Mouse (Mus musculus) cerebellum, postnatal 25 days (tissue): ENCODE results near the gene Ctdspl.

Experiments used
- DNase-seq, 2 experiments: peaks; one replicate each; pipeline ENCODE4 v3.0.0; 2021; ENCODE audit warnings: mixed read lengths in 2 of 2

The Ctdspl gene

GRCm38 (mm10) chr9:118926111-118926650, at the start of gene Ctdspl:
TSS of gene Ctdspl (plus strand) at chr9:118926453.
- peak; percentile 70 to 72 for DNase-seq

GRCm38 (mm10) chr9:118876902-118877301, 49.4 kb upstream of the Ctdspl start:
- no peak for DNase-seq

GRCm38 (mm10) chr9:118877365-118878008, 48.8 kb upstream of the Ctdspl start:
- DNase-seq: no peak

GRCm38 (mm10) chr9:118878596-118878995, 47.7 kb upstream of the Ctdspl start:
- no peak for DNase-seq

- DNase-seq: peak; percentile 35 to 38
These were observed 44.8 kb upstream of the Ctdspl start for GRCm38 (mm10) chr9:118881281-118881945.

GRCm38 (mm10) chr9:118881946-118882284, 44.3 kb upstream of the Ctdspl start:
- DNase-seq: peak in 1 of 2 experiments; percentile 25

GRCm38 (mm10) chr9:118883150-118883549, 43.1 kb upstream of the Ctdspl start:
- DNase-seq: no peak

- no peak for DNase-seq
These were observed 40.5 kb upstream of the Ctdspl start for GRCm38 (mm10) chr9:118885785-118886184.

GRCm38 (mm10) chr9:118887201-118887600, 39.1 kb upstream of the Ctdspl start:
- no peak for DNase-seq

GRCm38 (mm10) chr9:118887734-118888133, 38.5 kb upstream of the Ctdspl start:
- no peak for DNase-seq

GRCm38 (mm10) chr9:118890149-118890548, 36.1 kb upstream of the Ctdspl start:
- DNase-seq: peak in 1 of 2 experiments; percentile 11

GRCm38 (mm10) chr9:118890645-118891044, 35.6 kb upstream of the Ctdspl start:
- DNase-seq: no peak

- no peak for DNase-seq
These were observed 35.2 kb upstream of the Ctdspl start for GRCm38 (mm10) chr9:118891068-118891467.

- DNase-seq: peak; percentile 40 to 51
These were observed 34.7 kb upstream of the Ctdspl start for GRCm38 (mm10) chr9:118891593-118891992.

GRCm38 (mm10) chr9:118895101-118895500, 31.2 kb upstream of the Ctdspl start:
- DNase-seq: no peak

GRCm38 (mm10) chr9:118900677-118901076, 25.6 kb upstream of the Ctdspl start:
- DNase-seq: no peak

GRCm38 (mm10) chr9:118901917-118902316, 24.3 kb upstream of the Ctdspl start:
- DNase-seq: no peak

GRCm38 (mm10) chr9:118907934-118908620, 18.2 kb upstream of the Ctdspl start:
- peak; percentile 76 to 82 for DNase-seq

- DNase-seq: no peak
These were observed 13.2 kb upstream of the Ctdspl start for GRCm38 (mm10) chr9:118913048-118913447.

GRCm38 (mm10) chr9:118913613-118914012, 12.6 kb upstream of the Ctdspl start:
- no peak for DNase-seq

- no peak for DNase-seq
These were observed 11.7 kb upstream of the Ctdspl start for GRCm38 (mm10) chr9:118914589-118914988.

GRCm38 (mm10) chr9:118915290-118915689, 11.0 kb upstream of the Ctdspl start:
- peak in 1 of 2 experiments; percentile 43 for DNase-seq

- peak; percentile 34 to 62 for DNase-seq
These were observed 6.5 kb upstream of the Ctdspl start for GRCm38 (mm10) chr9:118919672-118920186.
